Mouse (Mus musculus) ES-Bruce4 (cell line): ENCODE measurements around the gene Kncn. TPM values are rescaled to one million over a fixed set of nuclear protein-coding genes. Genes with fewer than 3 reads are reported as not detected.

Experiments used
- H3K27ac ChIP-seq: 2 replicates; pipeline ENCODE4 v1.5.1; 2012; ENCODE audit warnings: low read length, inconsistent platforms; ENCODE audit not compliant: insufficient read depth
- H3K27me3 ChIP-seq: 2 replicates; pipeline ENCODE4 v1.6.1; 2012; ENCODE audit warnings: mild to moderate bottlenecking, low read length, inconsistent platforms; ENCODE audit not compliant: control insufficient read depth, poor library complexity, insufficient read depth, severe bottlenecking
- H3K36me3 ChIP-seq: 2 replicates; pipeline ENCODE4 v1.6.1; 2012; ENCODE audit warnings: inconsistent platforms, mild to moderate bottlenecking, low read length, moderate library complexity; ENCODE audit not compliant: control insufficient read depth, poor library complexity, insufficient read depth, severe bottlenecking
- H3K4me1 ChIP-seq: one replicate; pipeline ENCODE4 v1.8.1; 2011; ENCODE audit warnings: low read length; ENCODE audit not compliant: control insufficient read depth, insufficient read depth
- H3K4me3 ChIP-seq: 2 replicates; pipeline ENCODE4 v1.5.1; 2011; ENCODE audit warnings: low read depth, mild to moderate bottlenecking, low read length
- H3K9ac ChIP-seq: 2 replicates; pipeline ENCODE4 v1.6.1; 2012; ENCODE audit warnings: low read depth, mild to moderate bottlenecking, inconsistent platforms; ENCODE audit not compliant: poor library complexity, severe bottlenecking
- H3K9me3 ChIP-seq: replicated peaks from 2 replicates; pipeline ENCODE4 v1.6.1; 2012; ENCODE audit warnings: mild to moderate bottlenecking, low read length, inconsistent platforms; ENCODE audit not compliant: control insufficient read depth, poor library complexity, insufficient read depth, severe bottlenecking
- CTCF ChIP-seq: IDR thresholded peaks from one replicate; pipeline ENCODE4 v1.8.1; 2011; ENCODE audit warnings: low read depth, low read length
- EP300 ChIP-seq: IDR thresholded peaks from 2 replicates; pipeline ENCODE4 v1.6.1; 2011; ENCODE audit warnings: low read depth, low read length; ENCODE audit not compliant: insufficient read depth
- POLR2A ChIP-seq: IDR thresholded peaks from one replicate; pipeline ENCODE4 v1.8.1; 2011; ENCODE audit warnings: low read length; ENCODE audit not compliant: insufficient read depth
- polyA plus RNA-seq: library from polyadenylated mRNA; stranded (reverse); fragments of >200 nt; gene quantifications from 2 replicates; pipeline ENCODE4 v1.2.4, GENCODE M21; 2011; ENCODE audit warnings: low read depth; ENCODE audit not compliant: missing spikeins, insufficient read depth, insufficient read length

Gene Kncn
- polyA plus RNA-seq, 1 experiment, result not detected

- Histone ChIP-seq H3K4me1 (no peaks in the 10 kb centered on the region), H3K9me3 (no peaks in the 10 kb centered on the region), H3K36me3 (peaks cover 2% of the 10 kb centered on the region; the same call in 1 of the 2 replicates), H3K4me3 (no peak overlapping the region), H3K27ac (no peak overlapping the region), H3K27me3 (no peaks in the 10 kb centered on the region), H3K9ac (no peak overlapping the region)
- TF ChIP-seq POLR2A (no peak), EP300 (no peak), CTCF (no peak)
These were observed 37.5 kb upstream of the Kncn start for GRCm38 (mm10) chr4:115846656-115847055.

DNA sequence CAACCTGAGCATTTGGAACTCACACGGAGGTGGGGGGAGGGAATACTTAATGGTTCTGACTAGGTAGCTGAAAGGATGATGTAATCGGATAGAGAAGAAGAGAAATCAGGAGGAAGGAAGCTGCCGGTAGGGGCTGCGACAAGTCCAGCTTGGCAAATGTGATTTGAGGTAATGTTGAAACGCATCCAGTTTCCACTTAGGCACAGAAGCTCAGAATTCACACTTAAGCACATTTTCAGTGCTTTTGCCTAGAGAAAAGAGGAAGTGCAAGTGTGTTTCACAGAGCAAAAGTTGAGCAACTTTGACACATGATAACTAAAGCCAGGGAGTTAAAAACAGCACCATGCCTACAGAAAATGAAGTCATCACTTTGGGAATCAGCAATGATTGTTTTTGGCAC is 36.8 kb upstream of the Kncn start:
- Histone ChIP-seq H3K4me1 (no peaks in the 10 kb centered on the region), H3K9ac (no peak overlapping the region), H3K27ac (no peak overlapping the region), H3K36me3 (peaks cover 2% of the 10 kb centered on the region; the same call in 1 of the 2 replicates), H3K9me3 (no peaks in the 10 kb centered on the region), H3K27me3 (no peaks in the 10 kb centered on the region), H3K4me3 (no peak overlapping the region)
- no peak for TF ChIP-seq POLR2A
- no peak for TF ChIP-seq CTCF
- TF ChIP-seq EP300, result no peak

DNA sequence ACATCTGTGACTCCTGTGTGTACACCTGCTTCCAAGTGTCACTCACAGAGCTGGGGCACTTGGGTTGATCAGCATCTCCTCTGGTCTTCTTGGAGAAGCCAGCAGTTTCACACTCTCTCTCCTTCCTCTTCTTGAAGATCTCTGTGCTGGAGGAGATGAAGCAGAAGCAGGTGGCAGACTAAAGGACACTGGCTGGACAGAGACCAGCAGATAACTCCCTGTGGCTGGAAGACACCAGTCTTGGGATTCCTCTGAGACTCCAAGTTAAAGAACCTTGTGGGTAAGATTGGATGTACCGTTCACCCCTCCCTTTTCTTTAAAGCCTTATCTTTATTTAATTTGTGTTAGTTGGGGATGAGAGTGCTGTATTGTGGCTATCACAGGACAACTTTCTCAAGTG is 36.1 kb upstream of the Kncn start:
- Histone ChIP-seq H3K27me3 (no peaks in the 10 kb centered on the region), H3K4me3 (no peak overlapping the region), H3K36me3 (peaks cover 2% of the 10 kb centered on the region; the same call in 1 of the 2 replicates), H3K9ac (no peak overlapping the region), H3K27ac (no peak overlapping the region), H3K9me3 (no peaks in the 10 kb centered on the region), H3K4me1 (no peaks in the 10 kb centered on the region)
- no peak for TF ChIP-seq POLR2A
- no peak for TF ChIP-seq CTCF
- no peak for TF ChIP-seq EP300

DNA sequence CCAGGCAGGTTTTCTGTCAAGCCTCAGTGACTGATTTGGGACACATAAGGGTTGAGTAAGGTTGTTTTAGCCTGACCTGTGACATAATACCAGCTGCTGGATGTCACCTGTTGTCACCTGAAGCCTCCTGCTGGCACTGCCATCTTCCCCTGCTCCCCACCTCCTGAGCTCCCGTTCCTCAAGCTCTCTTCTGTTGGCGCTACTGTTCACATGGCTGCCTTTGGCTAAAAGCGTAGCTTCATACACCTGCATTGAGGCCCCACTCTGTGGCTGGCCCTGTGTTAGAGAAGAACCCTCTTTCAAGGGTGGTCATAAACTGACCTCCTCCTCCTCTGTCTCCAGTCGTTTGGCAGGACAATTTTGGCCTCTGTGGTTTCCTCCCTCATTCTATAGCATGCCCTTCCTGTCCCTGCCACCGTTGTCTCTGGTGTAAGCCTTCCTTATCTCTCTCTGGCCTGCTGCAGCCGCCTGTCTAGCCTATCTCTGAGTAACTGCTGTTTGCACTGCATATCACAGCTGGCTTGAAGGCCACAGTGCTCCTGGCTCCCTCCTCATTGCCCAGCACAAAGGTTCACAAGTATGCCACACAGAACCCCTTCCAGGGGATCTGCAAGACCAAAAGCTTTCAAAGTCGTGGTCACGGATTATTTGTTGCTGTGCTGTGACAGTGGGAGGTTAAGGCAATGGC is 35.1 kb upstream of the Kncn start:
- no peak for TF ChIP-seq EP300
- TF ChIP-seq POLR2A, result no peak
- TF ChIP-seq CTCF, result no peak
- H3K9me3 ChIP-seq, result no peaks in the 10 kb centered on the region
- H3K27me3 ChIP-seq, result no peaks in the 10 kb centered on the region
- peaks cover 2% of the 10 kb centered on the region; the same call in 1 of the 2 replicates for H3K36me3 ChIP-seq
- no peak overlapping the region for H3K27ac ChIP-seq
- no peak overlapping the region for H3K9ac ChIP-seq
- H3K4me3 ChIP-seq, result no peak overlapping the region
- H3K4me1 ChIP-seq, result no peaks in the 10 kb centered on the region

DNA sequence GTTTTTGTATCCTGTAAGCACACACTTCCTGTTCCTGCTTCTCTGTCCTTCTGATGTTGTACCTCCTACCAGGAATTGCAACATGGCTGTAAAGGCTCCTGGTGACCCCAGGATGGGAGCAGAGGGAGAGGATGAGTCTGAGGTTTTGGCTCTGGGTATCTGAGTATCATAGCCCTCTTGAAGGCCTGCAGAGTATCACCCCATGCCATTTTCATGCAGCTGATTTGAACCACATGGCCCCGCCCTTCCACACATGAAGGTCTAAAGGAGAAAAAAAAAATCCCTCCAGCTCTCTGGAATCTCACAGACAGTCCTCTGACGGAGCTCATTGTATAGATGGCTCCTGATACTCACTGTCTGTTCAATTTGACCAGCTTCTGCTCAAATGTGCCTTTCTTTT is 34.1 kb upstream of the Kncn start:
- H3K36me3 ChIP-seq, result peaks cover 2% of the 10 kb centered on the region; the same call in 1 of the 2 replicates
- TF ChIP-seq EP300 (no peak), CTCF (no peak), POLR2A (no peak)
- H3K4me3 ChIP-seq, result no peak overlapping the region

GRCm38 (mm10) chr4:115850631-115851030 is 33.6 kb upstream of the Kncn start:
- no peak for TF ChIP-seq POLR2A
- TF ChIP-seq EP300, result no peak
- TF ChIP-seq CTCF, result no peak
- Histone ChIP-seq H3K4me1 (no peaks in the 10 kb centered on the region), H3K36me3 (peaks cover 2% of the 10 kb centered on the region; the same call in 1 of the 2 replicates), H3K27ac (no peak overlapping the region), H3K27me3 (no peaks in the 10 kb centered on the region), H3K4me3 (no peak overlapping the region), H3K9me3 (no peaks in the 10 kb centered on the region), H3K9ac (no peak overlapping the region)

More for the DNA sequence above, 34.1 kb upstream of the Kncn start:
- no peak overlapping the region for H3K9ac ChIP-seq
- H3K4me1 ChIP-seq, result no peaks in the 10 kb centered on the region
- no peaks in the 10 kb centered on the region for H3K27me3 ChIP-seq
- H3K27ac ChIP-seq, result no peak overlapping the region
- H3K9me3 ChIP-seq, result no peaks in the 10 kb centered on the region
